Mouse (Mus musculus): ENCODE measurements around the gene Dqx1. TPM values are rescaled to one million over a fixed set of nuclear protein-coding genes. Genes with fewer than 3 reads are reported as not detected.
A peak's percentile ranks its signal among the peaks of the same experiment; 100 is the strongest.

Gene Dqx1
- polyA plus RNA-seq, 2 experiments: 2.9 to 7.7 TPM

GRCm38 (mm10) chr6:83013444-83013843, 44.2 kb upstream of the Dqx1 start:
- 48% methylated on average over 5 of the region's 5 CpGs for WGBS (ENCODE audit: insufficient replicate concordance)
- no peak overlapping the region for H3K4me3 ChIP-seq (ENCODE audit: insufficient read depth in 1 of 2, low read depth in 2 of 2, low read length in 2 of 2)
- ATAC-seq (ENCODE audit: insufficient read depth): no peak
- no peaks in the 10 kb centered on the region for H3K27me3 ChIP-seq (ENCODE audit: control insufficient read depth, insufficient read depth, low read length)
- peak overlapping the region; percentile 97 for H3K27ac ChIP-seq
- peak overlapping the region; percentile 72 for H3K4me2 ChIP-seq (ENCODE audit: low read depth)
- DNase-seq (ENCODE audit: low read depth in 3 of 3, low spot score in 3 of 3): no peak
- H3K36me3 ChIP-seq (replicated peaks; ENCODE audit: control insufficient read depth, insufficient read depth, low read depth): no peaks in the 10 kb centered on the region
- H3K9me3 ChIP-seq (ENCODE audit: control insufficient read depth, low read length): no peaks in the 10 kb centered on the region
- peaks cover 70 to 80% of the 10 kb centered on the region in 2 experiments for H3K4me1 ChIP-seq (replicated peaks; ENCODE audit: control insufficient read depth in 2 of 2, insufficient read depth in 2 of 2, low read length in 1 of 2)
- H3K9ac ChIP-seq (replicated peaks): peak overlapping the region; percentile 65
- TF ChIP-seq EP300 (IDR thresholded peaks at IDR 0.05; ENCODE audit: low read depth) (no peak), CTCF (IDR thresholded peaks at IDR 0.05; ENCODE audit: low read depth) (no peak)

GRCm38 (mm10) chr6:83014482-83015466, 42.9 kb upstream of the Dqx1 start:
- 11% methylated on average over 12 of the region's 12 CpGs for WGBS (ENCODE audit: insufficient replicate concordance)
- Histone ChIP-seq H3K9ac (replicated peaks) (peak overlapping the region; percentile 65), H3K4me1 (replicated peaks; ENCODE audit: control insufficient read depth in 2 of 2, insufficient read depth in 2 of 2, low read length in 1 of 2) (peaks cover 76 to 82% of the 10 kb centered on the region in 2 experiments), H3K27ac (peak overlapping the region; percentile 97), H3K27me3 (ENCODE audit: control insufficient read depth, insufficient read depth, low read length) (no peaks in the 10 kb centered on the region), H3K4me2 (ENCODE audit: low read depth) (peak overlapping the region; percentile 72), H3K36me3 (replicated peaks; ENCODE audit: control insufficient read depth, insufficient read depth, low read depth) (no peaks in the 10 kb centered on the region), H3K4me3 (ENCODE audit: insufficient read depth in 1 of 2, low read depth in 2 of 2, low read length in 2 of 2) (peak overlapping the region; percentile 48 to 49), H3K9me3 (ENCODE audit: control insufficient read depth, low read length) (no peaks in the 10 kb centered on the region)
- peak; percentile 87 for TF ChIP-seq EP300 (IDR thresholded peaks at IDR 0.05; ENCODE audit: low read depth)
- TF ChIP-seq CTCF (IDR thresholded peaks at IDR 0.05; ENCODE audit: low read depth): no peak
- ATAC-seq (ENCODE audit: insufficient read depth) (peak; percentile 94), DNase-seq (ENCODE audit: low read depth in 3 of 3, low spot score in 3 of 3) (peak; percentile 87 to 89 (median 89))

GRCm38 (mm10) chr6:83015749-83016148, 41.9 kb upstream of the Dqx1 start:
- Histone ChIP-seq H3K9me3 (ENCODE audit: control insufficient read depth, low read length) (no peaks in the 10 kb centered on the region), H3K4me3 (ENCODE audit: insufficient read depth in 1 of 2, low read depth in 2 of 2, low read length in 2 of 2) (peak overlapping the region; percentile 16 to 48), H3K4me2 (ENCODE audit: low read depth) (peak overlapping the region; percentile 72), H3K27me3 (ENCODE audit: control insufficient read depth, insufficient read depth, low read length) (no peaks in the 10 kb centered on the region), H3K36me3 (replicated peaks; ENCODE audit: control insufficient read depth, insufficient read depth, low read depth) (no peaks in the 10 kb centered on the region), H3K9ac (replicated peaks) (peak overlapping the region; percentile 65), H3K27ac (peak overlapping the region; percentile 97), H3K4me1 (replicated peaks; ENCODE audit: control insufficient read depth in 2 of 2, insufficient read depth in 2 of 2, low read length in 1 of 2) (peaks cover 76 to 81% of the 10 kb centered on the region in 2 experiments)
- no peak for TF ChIP-seq EP300 (IDR thresholded peaks at IDR 0.05; ENCODE audit: low read depth)
- TF ChIP-seq CTCF (IDR thresholded peaks at IDR 0.05; ENCODE audit: low read depth): no peak
- no peak for DNase-seq (ENCODE audit: low read depth in 3 of 3, low spot score in 3 of 3)
- 65% methylated on average over 2 of the region's 2 CpGs for WGBS (ENCODE audit: insufficient replicate concordance)
- ATAC-seq (ENCODE audit: insufficient read depth): no peak

GRCm38 (mm10) chr6:83017190-83017589, 40.5 kb upstream of the Dqx1 start:
- Histone ChIP-seq H3K27ac (peak overlapping the region; percentile 43), H3K4me1 (replicated peaks; ENCODE audit: control insufficient read depth in 2 of 2, insufficient read depth in 2 of 2, low read length in 1 of 2) (peaks cover 77 to 82% of the 10 kb centered on the region in 2 experiments), H3K4me3 (ENCODE audit: insufficient read depth in 1 of 2, low read depth in 2 of 2, low read length in 2 of 2) (no peak overlapping the region), H3K9me3 (ENCODE audit: control insufficient read depth, low read length) (no peaks in the 10 kb centered on the region), H3K4me2 (ENCODE audit: low read depth) (no peak overlapping the region), H3K9ac (replicated peaks) (0 out of 2 replicates have a peak overlapping the region, but pooled peaks have one; percentile 10), H3K36me3 (replicated peaks; ENCODE audit: control insufficient read depth, insufficient read depth, low read depth) (no peaks in the 10 kb centered on the region), H3K27me3 (ENCODE audit: control insufficient read depth, insufficient read depth, low read length) (no peaks in the 10 kb centered on the region)
- 68% methylated on average over 3 of the region's 3 CpGs for WGBS (ENCODE audit: insufficient replicate concordance)
- DNase-seq (ENCODE audit: low read depth in 3 of 3, low spot score in 3 of 3) (no peak), ATAC-seq (ENCODE audit: insufficient read depth) (no peak)
- no peak for TF ChIP-seq CTCF (IDR thresholded peaks at IDR 0.05; ENCODE audit: low read depth)
- no peak for TF ChIP-seq EP300 (IDR thresholded peaks at IDR 0.05; ENCODE audit: low read depth)

GRCm38 (mm10) chr6:83019044-83019443, 38.6 kb upstream of the Dqx1 start:
- H3K9me3 ChIP-seq (ENCODE audit: control insufficient read depth, low read length): no peaks in the 10 kb centered on the region
- H3K4me2 ChIP-seq (ENCODE audit: low read depth): no peak overlapping the region
- no peak overlapping the region for H3K9ac ChIP-seq (replicated peaks)
- H3K4me1 ChIP-seq (replicated peaks; ENCODE audit: control insufficient read depth in 2 of 2, insufficient read depth in 2 of 2, low read length in 1 of 2): peaks cover 80 to 84% of the 10 kb centered on the region in 2 experiments
- TF ChIP-seq CTCF (IDR thresholded peaks at IDR 0.05; ENCODE audit: low read depth) (no peak), EP300 (IDR thresholded peaks at IDR 0.05; ENCODE audit: low read depth) (no peak)
- peak overlapping the region; percentile 84 for H3K27ac ChIP-seq
- no peak for ATAC-seq (ENCODE audit: insufficient read depth)
- DNase-seq (ENCODE audit: low read depth in 3 of 3, low spot score in 3 of 3): no peak
- no peaks in the 10 kb centered on the region for H3K36me3 ChIP-seq (replicated peaks; ENCODE audit: control insufficient read depth, insufficient read depth, low read depth)
- 61% methylated on average over 3 of the region's 3 CpGs for WGBS (ENCODE audit: insufficient replicate concordance)
- H3K27me3 ChIP-seq (ENCODE audit: control insufficient read depth, insufficient read depth, low read length): no peaks in the 10 kb centered on the region
- H3K4me3 ChIP-seq (ENCODE audit: insufficient read depth in 1 of 2, low read depth in 2 of 2, low read length in 2 of 2): no peak overlapping the region

Measured in liver, embryonic 14.5 days (tissue).